Mouse (Mus musculus): ENCODE data around the gene Sumo1.

Gene Sumo1

DNA sequence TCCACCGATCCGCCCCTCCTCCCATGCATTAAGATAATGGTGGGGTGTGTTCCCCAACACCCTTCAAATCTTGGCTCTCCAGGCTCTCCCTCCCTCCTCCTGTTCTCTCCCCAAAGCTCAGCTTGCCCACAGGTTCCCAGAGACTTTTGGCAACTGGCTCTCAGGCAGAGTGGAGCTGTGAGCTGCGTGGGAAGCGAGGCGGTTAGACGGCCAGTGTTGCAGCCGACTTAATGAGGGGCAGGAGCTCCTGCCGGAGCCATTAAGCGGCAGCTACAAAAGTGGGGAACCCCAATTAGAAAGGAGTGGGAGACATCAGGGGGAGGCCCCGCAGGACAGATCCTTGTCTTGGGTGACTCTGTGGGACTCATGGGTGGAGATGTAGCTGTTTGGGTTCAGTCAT is 78.3 kb downstream of the Sumo1 start:
- no peak for DNase-seq

DNA sequence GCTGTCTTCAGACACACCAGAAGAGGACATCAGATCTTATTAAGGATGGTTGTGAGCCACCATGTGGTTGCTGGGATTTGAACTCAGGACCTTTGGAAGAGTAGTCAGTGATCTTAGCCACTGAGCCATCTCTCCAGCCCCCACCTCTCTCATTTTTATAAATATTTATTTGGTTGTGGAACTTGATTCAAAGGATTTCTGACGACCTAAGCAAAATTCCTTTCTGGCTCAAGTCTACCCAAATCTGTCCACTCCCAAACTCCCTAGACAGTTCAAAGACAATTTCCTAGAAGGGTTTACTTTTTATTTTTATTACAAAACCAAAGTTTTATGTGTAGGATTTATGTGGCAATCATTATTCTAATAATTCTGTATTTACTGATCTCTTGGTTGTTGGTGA is 81.4 kb downstream of the Sumo1 start:
- no peak for DNase-seq

DNA sequence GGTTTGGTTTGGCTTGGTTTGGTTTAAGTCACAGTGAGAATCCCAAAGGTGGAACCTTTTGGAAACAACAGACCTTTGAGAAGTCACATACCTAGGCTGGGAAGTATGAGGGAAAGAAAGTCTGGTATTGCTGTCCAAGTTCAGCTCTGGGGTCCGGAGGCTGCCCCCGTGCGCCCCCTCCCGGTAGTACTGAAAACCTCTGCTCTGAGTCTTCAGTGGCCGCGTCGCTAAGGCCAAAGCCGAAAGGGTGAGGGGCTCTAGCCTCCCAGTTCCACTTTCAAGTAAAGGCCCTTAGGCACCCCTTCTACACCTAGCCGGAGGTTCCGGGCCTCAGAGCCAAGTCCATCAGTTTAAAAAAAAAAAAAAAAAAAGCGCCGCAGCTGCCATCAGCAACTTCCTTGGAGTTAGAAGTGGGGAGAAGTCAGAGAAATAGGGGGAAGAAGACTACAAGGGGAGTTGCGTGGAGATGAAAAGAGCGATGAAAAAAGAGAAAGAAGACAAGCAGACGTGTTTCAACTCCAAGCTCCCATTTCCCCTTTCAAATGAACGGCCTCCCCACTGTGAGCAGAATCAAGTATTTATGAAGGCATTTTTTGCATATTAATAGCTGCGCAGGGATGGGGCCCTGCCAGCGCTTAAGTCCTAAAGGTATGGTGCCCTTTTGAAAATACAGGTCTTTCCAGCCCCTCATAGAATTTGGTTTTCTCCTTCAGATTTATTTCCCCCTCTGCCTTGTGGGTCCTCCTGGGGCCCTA is 85.8 kb downstream of the Sumo1 start:
- DNase-seq = peak; percentile 83

DNA sequence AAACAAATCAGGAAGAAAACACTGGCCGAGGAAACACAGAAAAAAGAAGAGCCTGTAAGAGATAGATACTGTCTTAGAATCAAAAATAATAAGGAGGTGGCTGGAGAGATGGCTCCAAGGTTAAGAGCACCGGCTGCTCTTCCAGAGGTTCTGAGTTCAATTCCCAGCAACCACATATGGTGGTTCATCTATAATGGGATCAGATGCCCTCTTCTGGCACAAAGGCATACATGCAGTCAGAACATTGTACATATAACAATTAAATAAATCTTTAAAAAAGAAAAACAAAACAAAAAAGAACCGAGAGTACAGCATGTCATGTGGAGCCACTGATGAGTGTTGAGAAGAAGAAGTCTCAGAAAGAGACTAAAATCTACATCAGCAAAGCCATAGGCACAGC is 89.8 kb downstream of the Sumo1 start:
- DNase-seq = no peak

DNA sequence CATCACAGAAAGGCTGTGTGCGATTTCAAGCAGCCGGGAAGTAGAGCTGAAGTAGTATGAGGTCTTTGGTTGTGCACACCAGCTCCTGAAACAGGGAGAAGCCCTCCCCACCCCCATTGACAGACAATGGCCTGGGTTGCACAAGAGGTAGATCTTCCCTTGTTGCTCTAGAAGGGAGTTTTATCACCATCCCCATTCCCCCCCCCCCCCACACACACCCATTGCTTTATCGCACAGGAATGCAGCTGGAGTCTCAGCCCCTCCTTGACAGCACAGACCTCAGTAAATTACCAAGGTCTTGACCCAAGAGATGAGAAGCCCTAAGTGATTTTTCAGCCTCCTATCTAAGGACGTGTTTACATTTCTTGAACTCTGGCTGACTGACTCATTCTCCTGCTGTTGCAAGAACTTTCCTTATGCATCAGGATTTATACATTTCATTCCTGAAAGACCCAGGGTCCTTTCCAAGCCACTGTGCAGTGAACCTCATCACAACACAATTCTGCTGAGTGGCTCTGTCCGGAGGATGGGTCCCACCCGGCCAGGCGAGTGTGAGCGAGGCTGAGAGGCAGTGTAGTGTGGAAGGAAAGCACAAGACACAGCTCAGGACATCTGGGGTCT is 90.4 kb downstream of the Sumo1 start:
- no peak for DNase-seq

DNA sequence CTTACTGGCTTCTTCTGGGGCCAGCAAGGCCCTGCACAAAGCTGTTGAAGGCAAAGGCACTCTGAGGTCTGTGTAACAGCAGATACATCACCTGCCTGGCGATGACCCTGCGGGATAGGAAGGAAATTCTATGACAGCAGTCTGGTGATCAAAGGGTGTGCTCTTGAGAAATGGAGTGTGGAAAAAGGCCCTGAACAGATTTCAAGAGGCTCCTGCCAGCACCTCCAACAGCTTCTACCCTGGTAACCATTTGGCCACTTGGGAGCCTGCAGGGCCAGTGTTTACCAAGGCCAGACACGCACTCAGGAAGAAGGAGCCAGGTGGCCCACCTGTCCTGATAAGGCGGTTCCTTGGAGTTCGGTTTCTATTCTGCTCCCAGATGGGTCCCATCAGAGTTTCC is 91.3 kb downstream of the Sumo1 start:
- peak; percentile 52 for DNase-seq

DNA sequence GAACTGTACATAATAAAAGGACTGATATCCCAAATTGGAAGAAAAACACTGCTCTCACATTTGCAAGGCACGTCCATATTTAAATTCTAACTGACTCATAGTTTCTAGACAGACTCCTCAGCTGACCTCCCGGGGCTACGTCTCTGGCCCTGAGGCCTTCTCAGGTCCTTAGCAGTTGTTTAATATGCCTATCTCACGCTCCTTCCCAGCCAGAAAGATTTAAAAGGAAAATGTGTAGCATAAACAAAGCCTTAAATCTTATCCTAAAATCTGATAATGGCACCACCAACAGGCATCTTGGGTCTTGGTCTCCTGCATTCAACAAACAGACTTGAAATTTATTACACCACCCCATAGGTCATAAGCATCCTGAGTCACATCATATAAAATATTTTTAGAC is 91.9 kb downstream of the Sumo1 start:
- DNase-seq = no peak

DNA sequence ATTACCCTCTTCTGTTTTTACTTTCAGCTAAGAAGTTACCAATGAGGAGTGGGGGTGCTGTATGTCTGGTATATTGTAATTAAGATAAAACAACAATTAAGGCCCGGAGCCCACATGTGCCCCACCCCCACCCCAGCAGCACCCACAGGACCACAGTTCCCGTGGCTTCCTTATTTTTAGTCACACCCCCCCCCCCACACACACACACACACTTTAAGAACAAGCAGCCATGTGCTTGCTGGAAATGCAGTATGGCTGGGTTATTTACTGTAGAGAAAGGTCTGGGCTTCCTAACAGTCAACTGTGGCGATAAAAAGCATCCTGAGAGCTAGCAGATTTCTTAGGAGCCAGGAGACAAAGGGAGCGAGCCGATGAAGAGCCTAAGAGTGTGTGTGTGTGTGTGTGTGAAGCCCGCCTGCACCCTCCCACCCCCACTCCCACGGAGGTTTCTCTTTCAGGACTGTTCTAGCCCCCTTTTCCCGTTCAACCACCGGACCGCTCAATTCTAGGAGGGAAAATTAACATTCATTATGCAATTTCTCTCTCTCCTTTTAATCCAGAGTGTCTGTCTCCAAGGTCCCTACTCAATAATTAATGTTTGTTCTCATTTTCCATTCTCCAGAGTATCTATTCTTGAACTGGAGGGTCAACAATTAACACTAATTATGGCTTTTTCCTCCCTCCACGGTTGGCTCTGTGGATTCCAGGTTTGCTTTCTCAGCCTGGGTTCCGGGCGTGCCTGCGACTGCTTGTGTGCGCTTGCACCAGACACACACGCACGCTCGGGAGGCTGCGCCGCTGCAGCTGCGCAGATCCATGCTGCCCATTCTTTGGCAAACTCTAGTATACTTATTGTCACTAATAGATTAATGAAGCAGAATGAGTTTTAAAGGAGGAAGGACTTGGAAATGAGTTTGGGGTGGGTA is 96.1 kb downstream of the Sumo1 start:
- DNase-seq = no peak

DNA sequence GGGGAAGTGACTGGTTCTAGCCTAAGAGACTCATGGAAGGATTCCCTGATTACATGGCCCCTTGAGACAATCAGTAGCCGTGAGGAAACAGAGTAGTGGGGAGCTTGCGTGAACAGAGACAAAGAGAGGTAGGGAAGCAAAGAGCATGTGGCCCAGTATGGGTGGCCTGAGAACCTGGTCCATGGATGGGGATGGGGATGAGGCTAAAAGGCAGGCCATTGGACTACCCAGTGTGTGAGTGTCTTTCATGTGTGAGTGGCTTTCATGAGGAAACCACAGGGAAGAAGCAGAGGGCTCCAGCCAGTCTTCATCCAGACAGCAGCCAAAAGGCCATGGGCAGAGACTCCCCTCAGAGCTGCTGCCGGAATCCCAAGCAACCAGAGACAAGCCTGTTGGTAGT is 96.8 kb downstream of the Sumo1 start:
- DNase-seq = no peak

DNA sequence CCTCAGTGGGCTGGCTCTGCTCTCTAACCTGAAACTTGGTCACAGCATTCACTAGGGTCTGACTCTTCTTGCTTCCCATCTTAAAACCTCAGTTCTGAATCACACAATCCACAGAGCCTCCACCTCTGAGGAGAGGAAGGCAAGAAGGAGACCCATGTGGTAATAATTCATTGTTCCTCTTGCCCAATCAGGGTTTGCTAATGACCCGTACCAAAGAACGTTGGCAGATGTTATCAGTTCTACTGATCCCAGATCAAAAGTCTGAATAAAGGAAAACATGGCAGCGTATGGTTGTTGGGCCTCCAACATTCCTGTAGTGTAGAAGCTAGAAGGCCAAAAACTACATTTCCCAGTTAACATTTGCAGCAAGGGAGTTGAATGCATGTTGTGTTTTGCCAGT is 99.1 kb downstream of the Sumo1 start:
- no peak for DNase-seq

DNA sequence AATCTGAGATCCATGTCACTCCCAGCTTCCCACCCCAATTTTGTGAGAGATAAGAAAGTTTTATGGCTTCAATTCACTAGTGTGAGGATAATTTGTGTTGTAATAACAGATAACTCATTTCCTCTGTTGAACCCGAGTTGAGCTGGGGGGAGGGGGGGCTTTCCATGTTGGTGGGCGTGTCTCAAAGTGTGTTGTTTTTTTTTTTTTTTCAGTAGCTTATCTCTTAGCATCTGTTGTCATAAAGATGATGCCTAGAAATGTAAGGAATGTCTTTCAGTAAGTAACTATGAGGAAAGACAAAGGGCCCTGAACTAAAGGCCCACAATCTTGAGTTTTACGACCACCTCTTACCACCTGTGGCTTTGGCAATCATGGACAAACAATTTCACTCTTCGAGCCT is 99.9 kb downstream of the Sumo1 start:
- DNase-seq = no peak

DNA sequence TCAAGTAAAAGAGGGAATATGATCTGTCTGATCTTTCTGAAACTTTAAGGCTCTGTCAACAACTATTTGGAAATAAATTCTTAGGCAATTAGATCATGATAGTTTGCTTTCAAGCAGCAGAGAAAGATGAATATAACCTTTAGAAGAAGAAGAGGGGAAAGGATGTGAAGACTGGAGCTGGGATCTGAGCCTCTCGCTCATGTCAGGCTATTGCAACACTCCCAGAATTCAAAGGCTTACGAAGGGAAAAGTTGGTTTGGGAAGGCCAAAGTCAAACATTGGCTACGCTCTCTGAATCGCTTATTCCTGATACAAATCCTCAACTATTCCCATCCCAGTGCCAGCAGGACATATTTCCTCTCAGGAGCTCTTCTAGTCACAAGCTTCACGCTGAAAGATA is 101.3 kb downstream of the Sumo1 start:
- DNase-seq = no peak

DNA sequence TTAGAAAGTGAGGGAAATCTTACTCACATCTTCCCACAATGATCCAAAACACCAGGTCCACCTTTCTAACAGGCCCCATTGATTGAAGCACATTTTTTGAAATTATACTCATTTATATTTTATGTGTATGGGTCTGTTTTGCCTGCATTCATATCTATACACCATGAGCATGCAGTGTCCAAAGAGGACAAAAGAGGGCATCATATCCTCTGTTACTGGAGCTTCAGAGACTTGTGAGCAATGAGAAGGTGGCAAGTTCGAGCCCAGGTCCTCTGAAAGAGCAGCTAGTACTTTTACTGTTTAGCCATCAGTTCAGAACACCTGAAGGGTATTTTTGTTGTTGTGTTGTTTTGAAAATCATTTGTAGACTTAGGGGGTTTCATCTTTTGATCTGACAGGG is 102.4 kb downstream of the Sumo1 start:
- DNase-seq = no peak

DNA sequence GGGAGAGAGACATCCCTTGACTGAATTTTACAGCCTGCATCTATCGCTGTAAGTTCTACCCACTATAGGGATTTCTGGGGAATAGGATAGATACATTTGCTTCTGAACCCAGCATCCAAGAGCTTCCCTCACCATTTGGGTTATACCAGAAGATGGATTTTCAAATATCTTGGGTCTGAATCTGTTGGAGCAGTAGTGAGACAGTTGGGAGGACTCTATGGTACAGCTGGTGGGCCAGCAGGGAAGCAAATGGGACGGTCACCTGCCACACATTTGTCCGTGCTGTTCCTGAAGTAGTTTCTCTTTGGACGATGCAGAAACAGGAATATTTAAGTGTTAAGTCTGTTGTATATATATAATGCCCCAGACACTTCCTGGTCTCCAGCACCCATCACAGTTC is 103.1 kb downstream of the Sumo1 start:
- DNase-seq = peak; percentile 72

DNA sequence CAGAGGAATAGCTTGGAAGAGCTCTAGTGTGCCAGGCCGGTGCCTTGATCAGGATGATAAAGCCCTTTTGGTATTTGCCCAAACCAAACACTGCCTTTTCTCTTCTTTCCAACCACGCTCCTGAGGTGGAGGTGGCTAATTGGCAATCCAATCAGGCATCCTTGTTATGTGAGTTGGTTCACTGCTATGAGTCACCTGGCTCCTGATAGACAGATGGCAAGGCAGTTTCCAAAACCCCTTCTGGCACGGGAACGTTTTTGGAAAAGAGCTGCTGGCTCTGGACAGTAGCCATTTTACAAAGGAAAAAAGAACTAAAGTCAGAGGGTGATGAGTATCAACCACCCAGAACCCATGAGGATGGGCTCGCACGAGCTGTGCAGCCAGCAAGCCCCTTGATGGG is 103.7 kb downstream of the Sumo1 start:
- DNase-seq = peak; percentile 87

DNA sequence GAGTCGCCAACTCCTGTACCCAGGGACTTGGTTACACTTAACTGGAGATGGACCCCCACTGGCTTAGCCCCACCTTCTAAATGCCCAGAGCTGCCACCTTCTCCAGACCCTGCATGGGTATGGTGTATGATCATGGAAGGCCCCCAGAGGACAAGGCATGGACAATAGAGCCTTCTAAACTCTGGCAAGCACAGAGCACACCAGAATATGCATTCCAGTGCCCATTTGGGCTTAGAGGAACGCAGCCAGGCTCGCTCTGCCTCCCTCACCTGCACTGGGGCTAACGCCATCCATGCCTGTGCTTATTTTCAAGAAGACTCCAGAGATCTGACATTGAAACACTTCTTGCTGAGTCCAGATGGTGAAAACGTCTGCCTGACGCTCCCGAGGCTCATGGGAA is 104.4 kb downstream of the Sumo1 start:
- DNase-seq = no peak

DNA sequence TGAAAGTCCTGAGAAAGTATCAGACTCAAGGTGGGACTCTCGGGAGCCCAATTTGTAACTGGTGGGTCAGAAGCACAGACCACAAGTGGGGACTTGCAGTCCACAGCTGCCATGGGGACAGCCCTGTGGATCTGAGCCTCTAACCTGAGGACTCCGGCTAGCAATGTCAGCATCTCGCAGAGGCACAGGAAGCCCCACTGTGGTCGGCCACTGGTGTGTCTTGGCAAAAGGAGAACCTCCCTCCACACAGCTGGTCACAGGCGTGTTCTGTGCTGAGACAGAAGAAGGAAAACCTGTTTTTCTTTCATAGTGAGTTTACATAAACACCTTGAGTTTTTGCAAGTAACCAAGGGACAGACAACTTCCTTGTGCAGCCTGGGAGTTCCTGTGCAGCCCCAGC is 104.8 kb downstream of the Sumo1 start:
- DNase-seq = no peak

DNA sequence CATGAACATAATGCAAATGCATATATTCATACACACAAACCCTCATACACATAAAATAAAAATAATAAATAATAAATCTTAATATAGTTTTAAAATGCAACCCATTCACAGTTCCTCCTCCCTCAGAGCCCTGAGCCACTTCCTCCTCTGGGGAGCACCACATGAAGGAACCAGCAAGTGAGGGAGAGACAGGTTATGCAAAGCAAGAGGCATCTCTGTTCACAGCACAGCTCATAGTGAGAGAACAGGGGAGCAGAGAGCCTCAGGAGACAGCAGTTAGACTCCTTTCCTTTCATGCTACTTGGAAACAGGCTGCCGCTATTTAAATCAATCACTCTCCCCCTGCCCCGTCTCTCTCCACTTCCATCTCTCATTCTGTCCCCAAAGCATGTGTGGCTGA is 107.1 kb downstream of the Sumo1 start:
- DNase-seq = no peak

DNA sequence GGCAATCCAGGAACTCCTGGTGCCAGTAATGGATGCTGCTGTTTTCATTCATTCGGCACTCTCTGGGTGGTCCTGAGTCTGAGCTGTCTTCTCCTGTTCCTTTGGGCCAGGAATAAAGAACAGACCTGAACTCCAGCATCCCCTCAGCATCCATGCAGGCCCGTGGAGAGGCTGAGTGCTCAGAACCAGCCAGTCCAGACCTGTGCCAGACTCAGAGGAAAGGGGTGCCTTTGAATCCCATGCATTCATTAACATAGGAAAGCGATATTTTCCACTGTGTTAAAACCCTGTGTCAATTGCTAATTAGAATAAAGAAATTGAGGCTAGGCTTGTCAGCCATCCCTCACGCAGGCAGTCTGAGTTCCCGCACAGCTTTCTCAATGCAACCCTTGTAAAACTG is 116.9 kb downstream of the Sumo1 start:
- no peak for DNase-seq

DNA sequence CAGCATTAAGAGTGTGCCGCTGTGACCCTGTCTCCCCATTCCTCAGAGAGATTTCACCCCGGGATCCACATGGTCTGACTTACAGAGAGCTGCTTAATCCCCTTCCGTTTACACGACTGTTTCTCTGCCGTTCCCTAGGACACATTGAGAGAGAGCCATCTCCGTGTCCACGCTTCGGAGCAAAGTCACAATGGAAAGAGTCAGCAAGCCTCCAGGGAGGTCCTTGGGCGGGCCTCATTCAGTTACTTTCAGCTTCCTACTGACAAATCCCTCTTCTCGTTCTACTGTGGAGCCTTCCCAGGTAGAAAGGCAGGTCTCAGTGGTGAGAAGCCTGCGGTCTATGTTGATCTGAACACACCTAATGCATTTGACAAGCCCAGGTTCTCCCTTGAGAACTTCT is 119.6 kb downstream of the Sumo1 start:
- DNase-seq = no peak

DNA sequence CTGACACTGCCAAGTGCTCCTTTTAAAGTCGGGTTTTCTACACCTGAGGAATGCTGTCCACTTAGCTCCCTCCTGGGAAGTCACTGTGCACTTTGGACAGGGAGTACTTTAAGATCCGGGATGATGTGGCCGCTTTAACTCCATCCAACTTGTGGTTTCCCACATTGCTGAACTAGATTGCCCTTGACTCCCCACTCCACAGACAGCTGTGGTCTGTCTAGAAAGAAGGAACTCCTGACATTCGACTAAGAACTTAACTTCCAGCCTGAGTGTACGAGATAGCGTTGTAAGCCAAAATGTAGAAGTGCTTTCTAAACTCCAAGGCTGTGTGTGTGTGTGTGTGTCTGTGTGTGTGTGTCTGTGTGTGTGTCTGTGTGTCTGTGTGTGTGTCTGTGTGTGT is 120.4 kb downstream of the Sumo1 start:
- no peak for DNase-seq

DNA sequence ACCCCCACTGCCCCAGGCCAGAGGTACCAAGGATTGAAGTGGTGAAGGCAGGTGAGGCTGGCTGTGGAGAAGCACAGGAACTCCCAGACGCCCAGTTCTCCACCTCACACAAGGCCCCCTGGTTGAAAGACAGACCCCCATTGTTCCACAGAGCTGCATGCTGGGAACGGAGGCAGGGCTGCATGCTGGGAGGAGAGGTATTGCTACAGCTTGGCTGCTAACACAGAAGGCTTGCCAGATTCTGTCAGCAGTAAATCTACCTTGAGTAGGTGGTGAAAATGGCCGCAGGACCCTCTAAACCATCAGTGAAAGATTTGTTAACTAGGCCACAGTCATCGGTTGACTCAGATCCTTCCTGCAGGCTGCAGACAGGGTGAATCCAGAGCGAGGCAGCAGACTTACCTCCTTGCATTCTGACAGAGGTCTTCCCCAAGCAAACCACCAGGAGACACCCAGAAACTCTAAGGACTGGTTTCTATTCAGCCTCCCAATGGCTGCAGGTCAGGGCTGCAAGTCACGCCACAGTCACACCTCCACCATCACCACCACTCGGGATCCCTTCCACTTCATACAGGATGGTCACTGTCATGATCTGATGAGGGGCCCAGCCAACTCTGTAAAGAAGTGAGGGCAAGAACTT is 121.5 kb downstream of the Sumo1 start:
- DNase-seq = no peak

DNA sequence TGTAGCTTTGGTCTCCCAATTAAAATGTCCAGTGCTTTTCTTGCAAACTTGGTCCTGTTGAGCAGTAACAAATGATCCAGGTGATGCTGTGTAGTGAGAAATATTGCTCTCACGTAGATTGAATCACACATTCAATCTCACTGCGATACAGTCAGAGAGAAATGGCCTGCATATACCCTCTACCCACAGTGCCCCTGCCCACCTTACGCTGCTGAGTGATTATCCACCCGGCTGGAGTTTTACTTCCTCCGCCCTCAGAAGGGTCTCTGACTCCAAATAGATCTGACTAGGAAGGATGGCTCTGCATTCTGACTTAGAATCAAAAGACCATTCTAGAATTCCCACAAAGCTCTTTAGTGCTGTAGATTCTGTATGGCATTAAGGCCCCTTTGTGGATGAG is 122.1 kb downstream of the Sumo1 start:
- DNase-seq = no peak

DNA sequence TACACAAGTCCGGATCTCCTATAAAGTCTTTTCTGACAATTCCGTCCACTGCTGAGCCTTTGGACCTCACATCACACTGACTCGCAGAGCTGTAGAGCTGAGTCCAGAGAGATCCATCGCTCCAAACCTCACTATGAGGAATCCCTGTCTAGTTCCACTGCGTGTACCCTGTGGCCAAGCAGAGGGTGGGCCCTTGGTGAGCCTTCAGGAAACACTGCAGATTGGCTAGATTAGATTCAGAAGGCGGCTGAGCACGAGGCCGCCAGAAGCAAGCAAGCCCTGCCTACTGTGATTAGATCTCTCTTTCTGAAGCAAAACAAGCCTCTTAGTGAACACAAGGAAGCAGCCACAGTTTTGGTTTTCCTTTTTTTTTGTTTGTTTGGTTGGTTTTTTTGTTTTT is 126.7 kb downstream of the Sumo1 start:
- DNase-seq = no peak
